Mouse (Mus musculus) limb, embryonic 11.5 days (tissue): Measurements from ENCODE around the gene Slc6a9. TPM values are rescaled to one million over a fixed set of nuclear protein-coding genes. Genes with fewer than 3 reads are reported as not detected.

Experiments
- ATAC-seq: fragments of 200-750 bp; cut with Nextera tagmentation; 2 replicates; pipeline ENCODE4 v1.8.0; 2017; ENCODE audit warnings: low read depth; ENCODE audit not compliant: insufficient number of reproducible peaks, low FRiP score, low TSS enrichment
- DNase-seq: peaks from one replicate; pipeline ENCODE4 v3.0.0-alpha.2; 2015; ENCODE audit warnings: low spot score
- H3K27ac ChIP-seq: fragments of 300-500 bp; sonication (generic); replicated peaks from 2 replicates; pipeline ENCODE4 v1.5.1; 2014; ENCODE audit warnings: low read depth, mild to moderate bottlenecking, low read length
- H3K27me3 ChIP-seq: fragments of 300-500 bp; sonication (generic); 2 replicates; pipeline ENCODE4 v1.6.1; 2014; ENCODE audit warnings: mild to moderate bottlenecking, low read length, mixed read lengths; ENCODE audit not compliant: control insufficient read depth, insufficient read depth
- H3K36me3 ChIP-seq: fragments of 300-500 bp; sonication (generic); 2 replicates; pipeline ENCODE4 v1.6.1; 2014; ENCODE audit warnings: mild to moderate bottlenecking, low read length, moderate library complexity, mixed read lengths; ENCODE audit not compliant: control insufficient read depth, insufficient read depth
- H3K4me1 ChIP-seq: fragments of 300-500 bp; sonication (generic); 2 replicates; pipeline ENCODE4 v1.6.1; 2014; ENCODE audit warnings: low read length, mixed read lengths; ENCODE audit not compliant: control insufficient read depth, insufficient read depth
- H3K4me2 ChIP-seq: fragments of 300-500 bp; sonication (generic); 2 replicates; pipeline ENCODE4 v1.6.1; 2014; ENCODE audit warnings: low read depth, mild to moderate bottlenecking, moderate library complexity; ENCODE audit not compliant: severe bottlenecking
- H3K4me3 ChIP-seq: fragments of 300-500 bp; sonication (generic); 2 replicates; pipeline ENCODE4 v1.5.1; 2014; ENCODE audit warnings: low read depth, low read length
- H3K9ac ChIP-seq: fragments of 300-500 bp; sonication (generic); 2 replicates; pipeline ENCODE4 v1.6.1; 2014; ENCODE audit warnings: mild to moderate bottlenecking, low read length
- H3K9me3 ChIP-seq: fragments of 300-500 bp; sonication (generic); 2 replicates; pipeline ENCODE4 v1.6.1; 2016; ENCODE audit warnings: low read length; ENCODE audit not compliant: control insufficient read depth
- WGBS: fragments of 180-500 bp; shearing (Covaris S2); extraction: QIAGEN DNeasy Blood & Tissue Kit; methylation state at CpG from one replicate; pipeline ENCODE4 v1.1.7; 2014; 5-methylcytosine and 5-hydroxymethylcytosine counted together
- polyA plus RNA-seq: library from polyadenylated mRNA; unstranded; fragments of >200 nt; fragmentation: Nextera tagmentation; extraction: Ambion mirVana; gene quantifications from 2 replicates; pipeline ENCODE4 v1.2.1, GENCODE M21; 2014

The Slc6a9 gene
- polyA plus RNA-seq, 1 experiment from 2014 or later = 11.1 TPM

GRCm38 (mm10) chr4:117871787-117872186, 37.5 kb downstream of the Slc6a9 start:
- Histone ChIP-seq H3K9me3 (no peaks in the 10 kb centered on the region), H3K9ac (no peak overlapping the region), H3K36me3 (peaks cover 6% of the 10 kb centered on the region; the same call in 1 of the 2 replicates), H3K4me1 (0 out of 2 replicates have a peak, but pooled peaks cover 8% of the 10 kb centered on the region), H3K27ac (no peak overlapping the region), H3K27me3 (no peaks in the 10 kb centered on the region), H3K4me2 (peak overlapping the region; percentile 36; the same call in 1 of the 2 replicates), H3K4me3 (no peak overlapping the region)
- ATAC-seq (no peak), DNase-seq (no peak)
- 41% methylated on average over 7 of the region's 7 CpGs for WGBS

- WGBS = 9% methylated on average over 14 of the region's 14 CpGs
- peak; percentile 31; the same call in 1 of the 2 replicates for ATAC-seq
- Histone ChIP-seq H3K27ac (no peak within 1 kb of the TSS), H3K9ac (peak within 1 kb of the TSS; percentile 40; the same call in 1 of the 2 replicates), H3K4me3 (no peak within 1 kb of the TSS), H3K27me3 (no peaks in the 10 kb centered on the region), H3K4me2 (peak within 1 kb of the TSS; percentile 36), H3K36me3 (peaks cover 7% of the 10 kb centered on the region; the same call in 1 of the 2 replicates), H3K9me3 (no peaks in the 10 kb centered on the region), H3K4me1 (0 out of 2 replicates have a peak, but pooled peaks cover 8% of the 10 kb centered on the region)
- peak; percentile 43 for DNase-seq
These were observed 38.2 kb downstream of the Slc6a9 start, which contains the start of gene Ccdc24 for GRCm38 (mm10) chr4:117872471-117872886. Ccdc24 (minus strand) TSS chr4:117872557.

- H3K4me1 ChIP-seq = 0 out of 2 replicates have a peak, but pooled peaks cover 8% of the 10 kb centered on the region
- ATAC-seq = no peak
- 93% methylated on average over 9 of the region's 9 CpGs for WGBS
These were observed 39.3 kb downstream of the Slc6a9 start for GRCm38 (mm10) chr4:117873615-117874014.

GRCm38 (mm10) chr4:117878301-117878700, 44.0 kb downstream of the Slc6a9 start:
- Histone ChIP-seq H3K27me3 (no peaks in the 10 kb centered on the region), H3K27ac (no peak overlapping the region), H3K4me1 (peaks cover 6% of the 10 kb centered on the region; the same call in 1 of the 2 replicates), H3K9me3 (no peaks in the 10 kb centered on the region), H3K4me2 (no peak overlapping the region), H3K4me3 (no peak overlapping the region), H3K9ac (no peak overlapping the region), H3K36me3 (peaks cover 10% of the 10 kb centered on the region; the same call in 1 of the 2 replicates)
- WGBS = 67% methylated on average over 10 of the region's 10 CpGs
- DNase-seq (no peak), ATAC-seq (no peak)

More at GRCm38 (mm10) chr4:117873615-117874014, 39.3 kb downstream of the Slc6a9 start:
- H3K9me3 ChIP-seq = no peaks in the 10 kb centered on the region
- H3K4me2 ChIP-seq = no peak overlapping the region
- peaks cover 10% of the 10 kb centered on the region; the same call in 1 of the 2 replicates for H3K36me3 ChIP-seq
- H3K9ac ChIP-seq = no peak overlapping the region
- H3K4me3 ChIP-seq = no peak overlapping the region
- no peak overlapping the region for H3K27ac ChIP-seq
- no peak for DNase-seq
- H3K27me3 ChIP-seq = no peaks in the 10 kb centered on the region

GRCm38 (mm10) chr4:117878703-117879102, 44.4 kb downstream of the Slc6a9 start:
- Histone ChIP-seq H3K27me3 (no peaks in the 10 kb centered on the region), H3K4me1 (peaks cover 6% of the 10 kb centered on the region; the same call in 1 of the 2 replicates), H3K4me3 (no peak overlapping the region), H3K9ac (no peak overlapping the region), H3K36me3 (peaks cover 10% of the 10 kb centered on the region; the same call in 1 of the 2 replicates), H3K9me3 (no peaks in the 10 kb centered on the region), H3K27ac (no peak overlapping the region), H3K4me2 (no peak overlapping the region)
- DNase-seq (no peak), ATAC-seq (no peak)
- WGBS = 79% methylated on average over 5 of the region's 5 CpGs

- ATAC-seq (peak; percentile 53; the same call in 1 of the 2 replicates), DNase-seq (peak; percentile 77)
- H3K4me3 ChIP-seq = peak within 1 kb of the TSS; percentile 78
- whole genome bisulfite sequencing = under 1% methylated on average over 90 of the region's 103 CpGs
- H3K36me3 ChIP-seq = peaks cover 12% of the 10 kb centered on the region
- peak within 1 kb of the TSS; percentile 68; the same call in 1 of the 2 replicates for H3K27ac ChIP-seq
- H3K4me2 ChIP-seq = peak within 1 kb of the TSS; percentile 84
- no peaks in the 10 kb centered on the region for H3K27me3 ChIP-seq
- no peaks in the 10 kb centered on the region for H3K9me3 ChIP-seq
- peaks cover 16% of the 10 kb centered on the region; the same call in 1 of the 2 replicates for H3K4me1 ChIP-seq
- peak within 1 kb of the TSS; percentile 92 for H3K9ac ChIP-seq
These were observed 48.7 kb downstream of the Slc6a9 start, which contains the start of gene B4galt2 for GRCm38 (mm10) chr4:117882701-117883691. B4galt2 (minus strand) TSS chr4:117883487.

- H3K4me1 ChIP-seq = peaks cover 16% of the 10 kb centered on the region; the same call in 1 of the 2 replicates
- no peak overlapping the region for H3K27ac ChIP-seq
- WGBS = 100% methylated on average over 1 of the region's 1 CpGs
- no peaks in the 10 kb centered on the region for H3K9me3 ChIP-seq
- ATAC-seq (no peak), DNase-seq (no peak)
- no peak overlapping the region for H3K4me3 ChIP-seq
- H3K4me2 ChIP-seq = no peak overlapping the region
- peaks cover 14% of the 10 kb centered on the region for H3K36me3 ChIP-seq
- no peaks in the 10 kb centered on the region for H3K27me3 ChIP-seq
- no peak overlapping the region for H3K9ac ChIP-seq
These were observed 49.8 kb downstream of the Slc6a9 start for GRCm38 (mm10) chr4:117884146-117884545.

GRCm38 (mm10) chr4:117885093-117885492, 50.8 kb downstream of the Slc6a9 start:
- WGBS = 93% methylated on average over 10 of the region's 10 CpGs
- H3K4me3 ChIP-seq = no peak overlapping the region
- H3K36me3 ChIP-seq = peaks cover 15% of the 10 kb centered on the region

More at GRCm38 (mm10) chr4:117885093-117885492, 50.8 kb downstream of the Slc6a9 start:
- H3K4me1 ChIP-seq = peaks cover 16% of the 10 kb centered on the region; the same call in 1 of the 2 replicates
- H3K4me2 ChIP-seq = no peak overlapping the region
- no peak overlapping the region for H3K9ac ChIP-seq
- ATAC-seq (no peak), DNase-seq (no peak)
- H3K27me3 ChIP-seq = no peaks in the 10 kb centered on the region
- no peaks in the 10 kb centered on the region for H3K9me3 ChIP-seq
- H3K27ac ChIP-seq = no peak overlapping the region
